Mouse (Mus musculus): Measurements from ENCODE around the gene Dnali1.

Gene Dnali1

DNA sequence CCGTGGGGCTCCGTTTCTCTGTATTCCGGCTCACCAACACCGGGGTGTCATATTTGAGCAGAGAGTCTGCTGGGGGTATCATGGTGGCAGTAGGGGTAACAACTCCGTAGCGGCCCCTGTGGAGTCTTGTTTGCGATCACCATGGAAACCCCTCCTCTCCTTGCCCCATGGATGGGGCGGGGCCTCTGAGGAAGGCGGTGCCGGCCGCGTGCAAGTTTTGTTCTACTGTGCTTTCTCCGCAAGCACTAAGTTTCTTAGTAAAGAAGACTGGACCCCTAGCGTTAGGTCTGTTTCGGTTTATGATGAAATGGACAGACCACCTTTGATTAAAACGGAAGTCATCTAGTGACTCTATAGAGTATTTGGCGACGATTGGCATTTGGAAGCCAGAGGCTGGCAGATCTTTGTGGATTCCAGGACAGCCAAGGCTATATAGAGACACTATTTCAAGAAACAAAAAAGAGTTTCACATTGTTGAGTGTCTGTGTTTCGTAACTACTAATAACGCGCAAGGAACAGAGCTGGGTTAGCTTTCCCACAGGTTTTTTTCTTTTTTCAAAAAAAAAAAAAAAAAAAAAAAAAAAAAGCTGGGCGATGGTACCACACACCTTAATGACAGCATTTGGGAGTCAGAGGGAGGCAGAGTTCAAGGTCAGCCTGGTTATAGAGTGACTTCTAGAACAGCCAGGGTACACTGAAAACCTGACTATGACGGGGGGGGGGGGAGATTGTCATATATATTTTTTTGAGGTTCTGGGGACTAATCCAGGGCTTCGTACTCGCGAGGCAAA is at the start of gene Dnali1:
Dnali1 (minus strand) TSS at position 187 of the 791 bp plus-strand sequence.
- DNase-seq = peak; percentile 96

DNA sequence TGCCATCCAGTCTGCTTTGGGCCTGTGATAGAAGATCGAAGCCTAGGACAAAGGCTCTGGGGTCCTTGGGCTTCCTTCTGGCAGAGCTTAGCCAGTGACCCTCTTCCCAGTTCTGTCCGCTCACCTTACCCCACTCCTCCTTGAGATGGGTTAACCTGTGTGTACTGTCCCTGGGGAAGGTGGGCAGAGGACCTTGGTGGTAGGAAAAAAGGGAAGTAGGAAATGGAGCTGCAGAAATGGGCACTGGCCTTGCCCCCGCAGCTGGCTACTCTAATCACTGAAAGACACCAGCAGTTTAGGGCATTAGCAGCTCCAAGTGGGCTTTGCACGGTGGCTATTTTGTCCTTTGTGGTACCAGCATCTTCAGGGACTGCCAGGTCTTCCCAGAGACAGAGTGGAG is 49.6 kb upstream of the Dnali1 start:
- peak; percentile 95 for DNase-seq

DNA sequence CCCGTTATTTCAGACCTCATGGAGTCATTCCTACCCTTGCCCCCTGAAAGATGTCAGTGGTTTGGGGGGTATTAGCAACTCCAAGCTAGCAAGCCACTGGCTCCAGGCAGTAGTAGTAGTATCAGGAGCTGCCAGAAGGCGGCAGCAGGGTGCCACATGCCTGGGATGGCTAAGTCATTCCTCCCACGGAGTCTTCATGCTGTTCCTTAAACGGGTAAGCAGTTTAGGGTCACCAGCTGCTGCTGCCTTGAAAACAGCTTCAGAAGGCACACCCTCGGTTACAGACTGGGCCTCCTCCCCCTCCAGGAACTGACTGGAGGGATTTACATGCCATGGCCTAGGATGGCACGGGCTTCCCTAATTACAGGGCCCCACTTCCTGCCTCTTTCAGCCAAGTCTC is 49.1 kb upstream of the Dnali1 start:
- DNase-seq = peak; percentile 99

DNA sequence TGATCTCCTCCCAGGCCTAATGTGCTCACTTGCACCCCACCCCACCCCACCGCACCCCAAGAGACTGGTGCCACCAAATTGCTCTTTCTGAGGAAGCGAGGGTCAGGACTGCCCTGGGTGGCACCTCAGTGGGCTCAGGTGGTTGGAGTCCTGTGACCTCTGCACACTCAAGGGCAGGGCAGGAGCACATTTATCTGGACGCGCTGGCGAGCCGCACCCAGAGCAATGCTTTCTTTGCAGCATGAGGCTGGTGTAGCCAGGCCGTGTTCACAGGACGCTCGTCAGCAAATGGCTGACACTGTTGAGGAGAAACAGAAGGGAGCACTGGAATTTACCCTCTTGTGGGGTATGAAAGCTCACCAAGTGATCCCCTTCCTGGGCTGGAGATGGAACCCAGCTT is 39.9 kb upstream of the Dnali1 start:
- DNase-seq = no peak

DNA sequence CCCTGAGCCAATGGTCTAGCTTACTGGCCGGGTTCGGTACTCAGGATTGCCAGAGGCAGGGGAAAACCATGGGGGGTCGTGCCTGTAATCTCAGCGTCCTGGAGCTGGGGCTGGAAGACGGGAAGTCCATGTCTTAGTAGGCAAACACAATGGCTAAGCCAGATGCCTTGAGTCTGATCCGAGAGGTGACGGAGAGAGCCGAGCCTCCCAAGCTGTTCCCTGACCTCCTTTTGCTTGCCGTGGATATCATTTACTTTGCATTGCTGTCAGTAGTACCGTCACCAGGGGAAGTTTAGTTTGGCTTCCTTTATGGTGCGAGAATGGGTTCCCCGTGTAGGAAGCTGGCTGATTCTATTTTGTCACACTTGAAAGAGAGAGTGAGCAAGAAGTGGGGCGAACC is 35.8 kb upstream of the Dnali1 start:
- no peak for DNase-seq

DNA sequence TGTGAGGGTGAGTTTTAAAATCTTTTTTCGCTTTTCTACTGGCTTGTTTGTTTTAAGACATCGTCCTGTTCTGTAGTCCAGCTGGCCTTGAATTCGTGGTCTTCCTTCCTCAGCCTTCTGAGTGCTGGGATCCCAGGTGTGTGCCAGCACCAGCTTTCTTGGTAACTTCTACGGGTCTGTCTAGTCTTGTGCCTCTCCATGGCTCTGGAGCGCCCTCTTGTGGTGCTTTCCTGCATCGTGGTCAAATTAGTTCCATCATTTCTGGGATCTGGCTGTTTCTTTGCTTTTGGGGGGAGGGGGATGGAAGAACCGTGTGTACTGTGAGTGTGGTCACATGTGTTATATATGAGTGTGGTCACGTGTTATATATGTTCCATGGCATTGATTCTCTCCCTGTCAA is 34.0 kb upstream of the Dnali1 start:
- DNase-seq = peak; percentile 94

DNA sequence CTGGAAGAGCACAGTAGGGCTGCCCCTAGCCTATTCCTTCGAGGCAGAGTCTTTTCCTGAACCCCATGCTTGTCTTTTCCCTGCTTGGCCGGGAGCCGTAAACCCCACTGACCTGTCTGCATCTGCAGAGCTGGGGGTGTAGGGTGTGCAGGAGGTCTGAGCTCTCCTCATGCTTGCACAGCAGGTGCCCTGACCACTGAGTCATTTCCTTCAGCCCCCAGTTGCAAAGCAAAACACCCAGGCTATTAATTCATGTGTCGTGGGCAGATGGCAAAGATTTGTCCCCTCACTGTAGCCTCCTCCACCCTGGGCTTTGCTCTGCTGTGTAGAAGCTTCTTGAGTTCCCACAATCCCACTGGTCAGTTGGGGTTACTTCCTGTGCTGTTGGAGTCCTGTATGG is 31.9 kb upstream of the Dnali1 start:
- DNase-seq = no peak

DNA sequence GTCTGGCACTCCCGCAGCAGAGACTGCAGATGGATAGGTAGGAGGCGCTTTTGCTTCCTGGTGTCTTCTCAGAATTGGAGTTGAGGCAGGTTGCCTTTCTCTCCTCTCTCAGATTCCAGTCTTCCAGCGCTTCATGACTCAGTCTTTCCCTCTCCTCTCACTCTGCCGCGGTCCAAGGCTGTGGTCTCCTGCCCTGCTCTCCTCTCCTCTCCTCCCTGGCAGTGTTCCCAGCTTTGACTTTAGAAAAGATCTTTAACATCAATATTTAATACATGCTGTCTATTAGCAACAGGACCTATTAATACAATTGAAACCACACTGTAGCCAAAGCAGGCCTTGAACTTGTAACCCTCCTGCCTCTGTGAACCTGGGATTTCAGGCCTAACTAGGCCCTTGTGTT is 30.6 kb upstream of the Dnali1 start:
- DNase-seq = no peak

DNA sequence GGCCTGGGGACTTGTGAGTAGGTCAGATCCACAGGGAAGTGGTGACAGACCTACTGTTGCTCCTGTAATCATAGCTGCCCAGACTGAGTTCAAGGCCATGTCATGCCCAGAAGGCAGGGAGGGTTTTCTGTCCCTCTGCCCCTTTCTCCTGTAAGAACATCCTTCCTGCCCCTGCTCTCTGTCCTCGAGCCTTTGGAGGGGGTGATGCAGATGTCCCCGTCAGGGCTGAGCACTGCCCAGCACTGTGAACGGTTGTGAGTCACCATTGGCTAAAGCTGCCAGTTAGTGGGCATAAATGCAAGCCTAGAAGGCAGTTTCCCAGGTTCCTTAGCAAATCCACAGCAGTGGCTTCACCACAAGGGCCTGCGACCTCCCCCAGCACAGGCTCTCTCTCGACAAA is 27.5 kb upstream of the Dnali1 start:
- no peak for DNase-seq

DNA sequence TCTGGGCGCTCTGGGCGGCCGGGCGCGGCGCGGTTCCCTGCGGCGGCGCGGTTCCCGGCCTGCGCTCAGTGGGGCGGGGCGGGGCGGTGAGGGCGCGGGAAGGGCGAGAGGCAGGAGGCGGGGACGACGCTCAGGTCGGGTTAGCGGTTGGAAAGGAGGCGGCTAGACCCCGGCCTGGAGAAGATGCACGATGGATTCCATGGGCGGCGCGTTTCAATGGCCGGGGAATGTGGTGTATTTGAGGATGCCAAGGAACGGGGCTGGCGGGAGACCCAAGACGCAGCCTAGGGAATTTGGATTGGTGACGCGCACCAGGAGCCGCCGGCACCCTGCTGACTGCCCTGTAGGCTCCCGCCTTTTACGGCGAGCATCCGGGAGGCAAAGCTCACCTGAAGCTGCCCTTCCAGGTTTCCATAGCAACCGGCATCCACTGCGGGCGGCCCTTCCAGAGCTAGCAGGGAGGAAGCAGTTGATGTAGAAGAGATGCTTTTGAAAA is 19.9 kb upstream of the Dnali1 start:
- DNase-seq = no peak

DNA sequence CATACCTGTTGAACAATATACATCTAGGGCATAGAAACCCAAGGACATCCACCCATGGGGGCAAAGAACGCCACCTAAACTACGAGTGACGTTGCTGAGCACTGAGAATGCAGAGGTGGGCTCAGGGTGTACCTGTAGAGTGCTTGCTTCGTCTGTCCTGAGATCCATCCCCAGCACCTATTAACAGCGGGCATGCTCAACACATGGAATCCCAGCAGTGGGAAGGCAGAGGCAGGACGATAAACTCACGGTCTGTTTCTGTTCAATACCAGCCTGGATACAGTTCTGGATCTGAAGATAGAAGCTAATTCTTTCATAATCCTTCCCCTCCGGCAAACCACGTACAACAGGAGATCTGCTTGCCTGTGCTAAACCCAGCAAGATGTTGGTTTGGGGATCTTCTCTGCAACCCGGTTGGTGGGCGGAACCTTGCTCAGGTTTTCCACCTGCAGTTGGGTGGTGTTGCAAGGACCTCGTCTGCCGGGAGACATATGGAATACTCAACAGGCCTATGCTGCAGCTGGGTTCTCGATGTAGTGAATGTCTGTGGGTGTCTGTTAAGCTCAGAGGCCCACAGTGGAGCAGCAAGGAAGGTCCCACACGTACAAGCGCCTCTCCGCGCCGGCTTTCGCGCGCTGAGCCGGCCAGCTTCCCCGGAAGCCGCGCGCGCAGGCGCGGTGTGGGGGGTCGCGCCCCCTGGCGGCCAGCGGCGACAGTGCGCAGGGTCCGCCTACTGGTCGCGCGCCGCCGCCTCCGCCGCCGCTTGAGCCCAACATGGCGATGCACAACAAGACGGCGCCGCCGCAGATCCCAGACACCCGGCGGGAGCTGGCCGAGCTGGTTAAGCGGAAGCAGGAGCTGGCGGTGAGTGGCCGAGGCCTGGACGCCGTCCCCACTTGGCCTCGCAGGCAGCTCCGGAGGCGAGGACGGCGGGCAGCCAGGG is 19.2 kb upstream of the Dnali1 start, which contains the start of gene Meaf6:
Meaf6 (plus strand) TSS at position 732 of the 943 bp plus-strand sequence.
- peak; percentile 99 for DNase-seq

DNA sequence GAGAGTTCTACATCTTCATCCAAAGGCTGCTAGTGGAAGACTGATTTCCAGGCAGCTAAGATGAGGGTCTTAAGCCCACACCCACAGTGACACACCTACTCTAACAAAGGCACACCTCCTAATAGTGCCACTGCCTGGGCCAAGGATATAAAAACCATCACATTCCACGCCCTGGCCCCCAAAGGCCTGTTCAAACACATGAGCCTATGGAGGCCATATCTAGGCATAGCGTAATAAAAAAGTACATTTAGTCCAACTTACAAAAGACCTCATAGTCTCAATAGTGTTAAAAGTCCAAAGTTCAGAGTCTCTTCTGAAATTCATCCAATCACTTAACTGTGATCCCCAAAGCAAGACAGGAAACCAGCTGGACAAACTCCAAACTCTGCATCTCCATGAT is 13.2 kb upstream of the Dnali1 start:
- DNase-seq = no peak

DNA sequence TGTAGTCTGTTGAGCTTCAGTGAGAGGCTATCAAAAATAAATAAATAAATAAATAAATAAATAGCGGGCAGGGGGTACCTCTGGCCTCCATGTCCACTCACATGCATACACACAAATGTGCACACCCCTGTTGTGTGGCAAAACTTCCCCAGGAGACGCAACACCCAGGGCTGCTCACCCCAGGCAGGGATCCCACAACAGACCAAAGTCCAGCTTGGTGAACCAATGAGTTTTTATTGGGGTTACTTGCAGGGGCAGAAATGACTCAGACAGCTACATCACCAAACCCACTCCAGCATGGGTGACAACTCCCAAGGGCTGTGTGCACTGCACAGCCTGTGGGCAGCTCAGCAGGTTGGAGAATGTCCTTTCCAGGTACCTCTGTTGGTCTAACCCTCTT is 12.2 kb upstream of the Dnali1 start:
- no peak for DNase-seq

DNA sequence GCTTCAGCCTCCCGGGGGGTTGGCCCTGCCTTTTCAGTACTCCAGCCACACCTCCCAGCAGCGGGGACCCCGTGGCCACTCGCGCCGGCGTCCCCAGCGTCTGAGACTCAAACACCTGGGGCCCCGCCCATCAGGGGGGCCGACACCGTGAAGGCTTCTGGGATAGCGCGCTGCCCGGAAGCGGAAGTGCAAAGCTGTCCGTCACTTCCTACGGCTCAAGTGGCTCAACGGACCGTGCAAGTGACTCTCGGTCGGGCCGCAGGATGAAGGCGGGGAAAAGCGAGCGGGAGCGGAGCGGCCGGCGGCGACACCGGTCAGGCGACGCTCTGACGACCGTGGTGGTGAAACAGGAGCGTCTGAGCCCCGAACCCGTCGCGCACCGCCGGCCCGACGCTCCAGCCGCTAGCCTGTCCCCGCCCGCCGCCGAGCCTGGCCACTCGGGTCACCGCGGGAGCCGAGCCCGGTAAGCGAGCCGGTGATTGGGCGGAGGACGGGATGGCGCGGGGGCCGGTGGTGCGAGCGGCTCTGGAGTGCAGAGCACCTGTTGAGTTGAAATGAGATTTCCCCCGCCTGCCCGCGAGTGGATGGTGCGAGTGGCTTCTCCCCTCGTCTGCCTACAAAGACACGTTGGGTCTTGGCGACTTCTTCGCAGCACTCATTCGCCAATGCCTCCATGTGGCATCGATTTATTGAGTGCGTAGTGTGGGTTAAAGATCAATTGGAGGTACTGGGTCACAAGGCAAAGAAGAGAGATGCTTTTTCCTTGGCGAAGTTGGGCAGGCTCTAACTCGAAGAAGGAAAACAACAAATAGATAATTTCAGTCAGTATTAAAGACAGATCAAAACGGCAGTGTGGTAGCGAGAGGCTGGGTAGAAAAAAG is 1.2 kb upstream of the Dnali1 start, which contains the start of gene Snip1:
Snip1 (plus strand) TSS at position 183 of the 881 bp plus-strand sequence.
- peak; percentile 99 for DNase-seq

DNA sequence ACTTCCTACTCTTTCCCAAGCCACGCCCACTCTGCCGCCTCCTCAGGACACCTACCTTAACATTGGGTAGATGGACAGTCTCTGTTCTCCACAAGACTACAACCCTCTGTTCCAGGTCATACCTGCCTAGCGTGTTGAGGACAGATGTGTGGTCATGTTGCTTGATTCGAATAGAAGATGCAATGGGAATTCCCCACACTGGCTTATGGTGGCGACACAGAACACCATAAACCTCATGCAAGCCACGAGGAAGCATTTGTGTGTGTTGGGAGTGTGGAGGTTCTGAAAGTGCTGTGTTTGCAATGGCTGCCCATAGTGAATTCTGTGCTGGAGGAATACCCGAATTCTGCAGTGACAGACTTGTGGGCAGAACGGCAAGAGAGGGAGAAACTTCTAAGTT is 1.7 kb downstream of the Dnali1 start:
- DNase-seq = no peak

DNA sequence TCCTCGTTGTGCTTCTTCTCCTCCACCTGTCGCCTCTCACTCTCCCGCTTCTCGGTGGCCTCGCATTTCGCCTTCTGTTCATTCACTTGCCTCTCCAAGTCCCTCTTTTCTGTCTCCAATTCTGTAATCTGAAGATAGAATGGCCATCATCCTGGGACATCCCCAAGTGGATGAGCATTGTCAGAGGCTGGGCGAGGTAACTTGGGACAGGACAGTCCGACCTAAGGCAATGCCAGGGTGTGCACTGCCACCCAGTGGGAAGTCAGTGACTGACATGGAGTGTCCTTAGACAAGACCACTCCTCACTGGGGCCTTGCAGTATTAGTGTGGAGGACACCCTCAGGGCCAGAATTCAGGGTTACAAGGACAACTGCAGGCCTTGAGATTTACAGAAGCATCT is 6.5 kb downstream of the Dnali1 start:
- peak; percentile 92 for DNase-seq

DNA sequence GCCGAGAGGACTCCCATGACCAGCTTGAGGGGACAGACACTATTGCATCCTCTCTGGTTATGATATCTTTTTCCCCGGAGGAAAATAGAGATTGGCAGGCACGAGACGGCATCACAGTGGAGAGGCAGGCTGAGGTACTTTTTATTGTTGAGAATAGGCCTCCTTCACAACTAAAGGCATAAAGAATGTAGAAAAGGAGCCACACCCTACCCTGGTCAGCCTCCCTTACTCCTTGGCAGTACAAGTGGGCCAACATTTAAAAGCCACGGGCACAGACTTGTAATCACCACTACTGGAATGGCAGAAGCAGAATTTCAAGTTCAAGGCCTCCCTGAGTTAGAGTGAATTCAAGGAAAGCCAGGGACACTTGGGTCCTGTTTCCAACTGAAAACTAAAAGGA is 7.5 kb downstream of the Dnali1 start:
- no peak for DNase-seq

DNA sequence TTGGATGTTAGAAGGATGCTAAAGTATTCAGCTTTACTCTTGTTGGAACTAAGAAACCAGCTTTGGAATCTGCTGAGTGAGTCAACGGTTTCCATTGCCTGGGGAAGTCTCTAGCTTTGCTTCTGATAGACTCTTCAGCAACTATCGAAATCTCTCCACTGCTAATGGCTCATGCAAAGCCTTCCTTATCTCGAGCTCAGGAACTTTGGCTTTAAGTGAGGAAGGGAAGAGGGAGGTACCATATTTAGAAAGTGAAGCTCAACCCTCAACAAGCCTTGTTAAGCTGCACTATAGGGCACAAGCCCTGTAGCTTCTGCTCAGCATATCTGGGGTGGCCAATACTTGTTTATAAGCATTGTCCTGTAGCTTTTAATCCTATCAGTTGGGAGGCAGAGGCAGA is 8.2 kb downstream of the Dnali1 start:
- no peak for DNase-seq

DNA sequence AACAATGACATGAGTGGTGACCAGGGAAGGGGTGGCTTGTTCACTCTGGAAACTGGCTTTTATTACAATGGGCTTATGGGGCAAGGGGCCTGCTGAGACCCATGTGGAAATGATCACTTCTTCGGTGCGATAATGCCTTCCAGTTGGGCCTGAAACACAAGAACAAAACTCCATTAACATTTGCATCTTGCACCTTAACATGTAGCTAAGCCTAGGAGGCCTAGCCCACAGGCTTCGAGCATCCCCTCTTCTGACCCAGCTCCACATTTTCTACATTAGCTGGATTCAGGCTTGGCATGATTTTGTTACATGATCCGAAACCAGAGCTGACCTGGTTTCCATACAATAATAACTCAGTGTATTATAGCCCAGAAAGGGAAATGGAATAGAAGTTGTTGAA is 9.0 kb downstream of the Dnali1 start:
- no peak for DNase-seq

DNA sequence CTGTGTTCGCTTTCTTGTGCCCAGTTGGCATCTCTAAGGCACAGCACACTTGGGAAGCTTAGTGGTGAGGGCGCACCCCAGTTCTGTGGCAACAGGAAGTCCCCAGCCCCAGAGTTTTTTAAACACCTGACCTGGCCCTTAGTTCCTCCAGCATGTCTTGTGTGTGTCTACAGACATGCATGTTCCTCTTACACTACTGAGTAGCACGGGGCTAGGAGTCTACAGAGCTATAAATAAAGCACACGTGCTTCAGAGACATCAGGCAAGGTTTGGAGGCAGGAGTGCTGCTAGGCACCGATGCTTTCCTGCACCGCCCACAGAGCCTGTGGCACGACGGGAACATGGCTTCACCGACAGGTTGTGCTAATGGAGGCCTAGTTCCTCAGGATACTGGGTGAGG is 10.1 kb downstream of the Dnali1 start:
- no peak for DNase-seq

DNA sequence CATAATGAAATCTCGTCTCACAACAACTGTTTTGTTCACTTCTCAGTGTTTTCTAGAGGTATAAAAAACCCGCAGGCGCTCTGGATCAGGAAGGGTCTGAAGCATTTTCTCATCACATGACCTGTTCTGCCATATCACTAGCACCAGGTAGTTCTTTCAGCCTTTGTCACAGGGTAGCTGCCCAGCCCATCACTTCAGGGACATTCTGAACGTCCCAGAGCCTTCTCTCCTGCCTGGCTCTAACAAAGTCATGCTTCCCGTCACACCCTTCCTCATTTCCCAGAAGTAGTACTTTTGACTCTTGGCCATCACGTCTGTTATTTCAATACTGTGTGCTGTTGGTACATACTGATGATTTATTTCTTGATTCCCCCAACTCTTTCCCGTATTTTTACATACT is 21.0 kb downstream of the Dnali1 start:
- DNase-seq = peak; percentile 93

DNA sequence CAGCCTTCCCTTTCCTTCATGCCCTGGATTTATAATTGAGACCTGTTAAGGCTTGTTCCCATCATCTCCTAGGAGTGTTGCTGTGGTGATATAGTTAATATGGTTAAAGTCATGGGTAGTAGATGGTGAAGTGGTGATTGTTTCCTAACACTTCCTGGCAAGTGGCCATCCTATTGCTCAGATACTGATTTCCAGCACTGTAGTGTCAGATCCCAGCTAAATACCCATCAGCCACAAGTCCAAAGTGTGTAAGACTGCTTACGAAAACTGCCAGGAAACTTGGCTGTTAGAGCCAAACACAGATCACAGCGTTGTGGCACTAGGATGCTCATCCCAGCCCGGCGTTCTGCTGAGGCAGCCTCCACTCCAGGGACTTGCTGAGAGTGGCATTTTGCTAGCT is 31.2 kb downstream of the Dnali1 start:
- DNase-seq = no peak

Data from heart, adult 11 months (tissue).